Mouse (Mus musculus): ENCODE results near the gene Kctd17. TPM values are rescaled to one million over a fixed set of nuclear protein-coding genes. Genes with fewer than 3 reads are reported as not detected.

Gene Kctd17
- polyA plus RNA-seq, 2 experiments: 3.0 to 7.1 TPM

DNA sequence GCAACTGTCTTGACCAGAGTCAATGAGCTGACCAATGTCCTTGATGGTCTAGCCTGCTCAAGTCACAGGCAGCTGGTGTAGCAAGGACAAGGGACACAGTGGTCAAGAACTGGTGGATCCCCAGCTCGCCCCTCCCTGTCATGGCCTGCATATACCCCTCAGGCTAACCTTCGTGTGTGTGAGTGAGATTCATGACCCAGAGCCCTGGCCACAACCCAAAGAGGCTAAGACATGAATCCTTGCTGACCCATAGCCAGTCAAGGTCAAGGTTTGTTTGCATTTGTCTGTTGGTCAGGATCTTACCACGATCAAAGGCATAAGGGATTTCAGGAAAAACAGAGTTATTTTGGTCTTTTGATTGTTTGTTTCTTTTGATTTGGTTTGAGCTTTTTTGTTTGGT, 54.2 kb downstream of the Kctd17 start:
- WGBS (ENCODE audit: insufficient replicate concordance): 41% methylated on average over 3 of the region's 3 CpGs
- Histone ChIP-seq H3K4me3 (ENCODE audit: insufficient read depth in 1 of 2, low read depth in 2 of 2, low read length in 2 of 2) (no peak overlapping the region), H3K27me3 (ENCODE audit: control insufficient read depth, insufficient read depth, low read length) (no peaks in the 10 kb centered on the region), H3K4me1 (replicated peaks; ENCODE audit: control insufficient read depth in 2 of 2, insufficient read depth in 2 of 2, low read length in 1 of 2) (0 out of 4 replicates have a peak, but pooled peaks cover 0 to 2% of the 10 kb centered on the region in 2 experiments), H3K9ac (replicated peaks) (no peak overlapping the region), H3K9me3 (ENCODE audit: control insufficient read depth, low read length) (no peaks in the 10 kb centered on the region), H3K36me3 (replicated peaks; ENCODE audit: control insufficient read depth, insufficient read depth, low read depth) (no peaks in the 10 kb centered on the region), H3K27ac (no peak overlapping the region), H3K4me2 (ENCODE audit: low read depth) (no peak overlapping the region)
- DNase-seq (ENCODE audit: low read depth in 3 of 3, low spot score in 3 of 3) (no peak), ATAC-seq (ENCODE audit: insufficient read depth) (no peak)
- TF ChIP-seq EP300 (IDR thresholded peaks at IDR 0.05; ENCODE audit: low read depth) (no peak), CTCF (IDR thresholded peaks at IDR 0.05; ENCODE audit: low read depth) (no peak)

DNA sequence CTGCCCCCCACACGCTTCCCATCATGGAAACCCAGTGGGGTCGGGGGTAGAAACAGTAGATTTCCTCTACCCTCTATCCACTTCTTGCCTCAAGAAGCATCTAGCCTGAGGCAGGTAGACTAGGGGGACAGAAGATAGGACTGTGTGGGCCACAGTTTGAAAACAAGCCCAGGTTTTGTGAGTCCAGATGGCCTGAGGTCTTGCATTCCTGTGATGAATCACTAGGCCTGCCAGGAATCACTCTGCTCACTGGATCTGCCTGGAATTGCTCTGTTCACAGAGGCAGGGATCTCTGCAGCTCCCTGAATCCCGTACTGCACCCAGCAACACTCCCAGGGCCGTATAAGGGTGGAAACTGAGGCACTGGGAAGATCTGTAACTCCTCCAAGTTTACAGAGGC, 54.9 kb downstream of the Kctd17 start:
- H3K4me3 ChIP-seq (ENCODE audit: insufficient read depth in 1 of 2, low read depth in 2 of 2, low read length in 2 of 2): no peak overlapping the region
- no peak overlapping the region for H3K4me2 ChIP-seq (ENCODE audit: low read depth)
- H3K36me3 ChIP-seq (replicated peaks; ENCODE audit: control insufficient read depth, insufficient read depth, low read depth): no peaks in the 10 kb centered on the region
- 47% methylated on average over 4 of the region's 4 CpGs for WGBS (ENCODE audit: insufficient replicate concordance)
- H3K4me1 ChIP-seq (replicated peaks; ENCODE audit: control insufficient read depth in 2 of 2, insufficient read depth in 2 of 2, low read length in 1 of 2): 0 out of 4 replicates have a peak, but pooled peaks cover 0 to 2% of the 10 kb centered on the region in 2 experiments
- no peak for DNase-seq (ENCODE audit: low read depth in 3 of 3, low spot score in 3 of 3)
- H3K9me3 ChIP-seq (ENCODE audit: control insufficient read depth, low read length): no peaks in the 10 kb centered on the region
- ATAC-seq (ENCODE audit: insufficient read depth): no peak
- no peak for TF ChIP-seq EP300 (IDR thresholded peaks at IDR 0.05; ENCODE audit: low read depth)
- no peak for TF ChIP-seq CTCF (IDR thresholded peaks at IDR 0.05; ENCODE audit: low read depth)
- no peak overlapping the region for H3K27ac ChIP-seq
- no peaks in the 10 kb centered on the region for H3K27me3 ChIP-seq (ENCODE audit: control insufficient read depth, insufficient read depth, low read length)
- H3K9ac ChIP-seq (replicated peaks): no peak overlapping the region

DNA sequence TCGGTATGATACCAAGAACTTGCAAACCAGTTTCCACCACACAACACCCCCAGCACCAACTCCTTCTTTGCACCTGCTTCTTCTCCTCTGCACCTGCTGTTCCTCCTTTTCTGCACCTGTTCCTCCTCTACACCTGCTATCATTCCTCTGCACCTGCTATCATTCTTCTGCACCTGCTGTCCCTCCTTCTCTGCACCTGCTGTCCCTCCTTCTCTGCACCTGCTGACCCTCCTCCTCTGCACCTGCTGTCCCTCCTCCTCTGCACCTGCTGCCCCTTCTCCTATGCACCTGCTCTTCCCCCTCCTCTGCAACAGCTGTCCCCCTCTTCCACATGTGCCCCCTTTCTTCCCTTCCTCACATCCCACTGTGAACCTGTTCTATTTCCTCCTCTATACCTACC, 58.2 kb downstream of the Kctd17 start:
- no peaks in the 10 kb centered on the region for H3K36me3 ChIP-seq (replicated peaks; ENCODE audit: control insufficient read depth, insufficient read depth, low read depth)
- H3K9ac ChIP-seq (replicated peaks): no peak overlapping the region
- WGBS (ENCODE audit: insufficient replicate concordance): 69% methylated on average over 1 of the region's 1 CpGs
- no peak for ATAC-seq (ENCODE audit: insufficient read depth)
- H3K27me3 ChIP-seq (ENCODE audit: control insufficient read depth, insufficient read depth, low read length): no peaks in the 10 kb centered on the region
- H3K4me3 ChIP-seq (ENCODE audit: insufficient read depth in 1 of 2, low read depth in 2 of 2, low read length in 2 of 2): no peak overlapping the region
- no peaks in the 10 kb centered on the region for H3K9me3 ChIP-seq (ENCODE audit: control insufficient read depth, low read length)
- H3K4me1 ChIP-seq (replicated peaks; ENCODE audit: control insufficient read depth in 2 of 2, insufficient read depth in 2 of 2, low read length in 1 of 2): 0 out of 4 replicates have a peak, but pooled peaks cover 0 to 2% of the 10 kb centered on the region in 2 experiments
- H3K27ac ChIP-seq: no peak overlapping the region
- no peak for DNase-seq (ENCODE audit: low read depth in 3 of 3, low spot score in 3 of 3)
- no peak for TF ChIP-seq EP300 (IDR thresholded peaks at IDR 0.05; ENCODE audit: low read depth)
- no peak for TF ChIP-seq CTCF (IDR thresholded peaks at IDR 0.05; ENCODE audit: low read depth)
- no peak overlapping the region for H3K4me2 ChIP-seq (ENCODE audit: low read depth)

DNA sequence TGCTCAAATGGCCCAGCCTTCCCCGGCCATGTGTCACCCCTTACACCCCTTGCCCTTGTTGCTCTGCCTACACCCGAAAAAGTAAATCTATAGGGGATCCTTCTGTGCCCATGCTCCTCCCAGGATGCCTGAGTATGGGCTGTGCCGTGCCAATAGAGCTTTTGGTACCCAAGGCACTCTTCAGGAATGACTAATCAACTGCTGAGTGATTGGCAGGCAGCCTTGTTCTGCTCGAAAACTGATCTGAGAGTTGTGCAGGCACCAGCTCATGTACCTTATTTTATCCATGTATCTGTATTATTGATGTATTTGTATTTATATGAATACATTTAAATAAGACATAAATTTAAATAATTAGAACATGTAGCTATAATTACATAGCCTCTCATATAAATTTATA, 58.7 kb downstream of the Kctd17 start:
- DNase-seq (ENCODE audit: low read depth in 3 of 3, low spot score in 3 of 3) (no peak), ATAC-seq (ENCODE audit: insufficient read depth) (no peak)
- H3K36me3 ChIP-seq (replicated peaks; ENCODE audit: control insufficient read depth, insufficient read depth, low read depth): no peaks in the 10 kb centered on the region
- no peaks in the 10 kb centered on the region for H3K27me3 ChIP-seq (ENCODE audit: control insufficient read depth, insufficient read depth, low read length)
- no peak overlapping the region for H3K27ac ChIP-seq
- no peak overlapping the region for H3K9ac ChIP-seq (replicated peaks)
- H3K4me1 ChIP-seq (replicated peaks; ENCODE audit: control insufficient read depth in 2 of 2, insufficient read depth in 2 of 2, low read length in 1 of 2): 0 out of 4 replicates have a peak, but pooled peaks cover 0 to 2% of the 10 kb centered on the region in 2 experiments
- no peak overlapping the region for H3K4me3 ChIP-seq (ENCODE audit: insufficient read depth in 1 of 2, low read depth in 2 of 2, low read length in 2 of 2)
- 36% methylated on average over 4 of the region's 4 CpGs for WGBS (ENCODE audit: insufficient replicate concordance)
- TF ChIP-seq CTCF (IDR thresholded peaks at IDR 0.05; ENCODE audit: low read depth): no peak
- TF ChIP-seq EP300 (IDR thresholded peaks at IDR 0.05; ENCODE audit: low read depth): no peak
- H3K9me3 ChIP-seq (ENCODE audit: control insufficient read depth, low read length): no peaks in the 10 kb centered on the region
- H3K4me2 ChIP-seq (ENCODE audit: low read depth): no peak overlapping the region

Other genes with a start within 250 kb of the Kctd17 start
- gene Pvalb, start 222.2 kb upstream of the Kctd17 start, polyA plus RNA-seq (2012; rRNA removed): not detected in 2 replicates
- not detected in 2 replicates for gene Pvalb, start 222.2 kb upstream of the Kctd17 start, polyA plus RNA-seq (2014; fragmentation: Nextera tagmentation; extraction: Ambion mirVana)
- 23.8 and 32.0 TPM in 2 replicates for gene Ncf4, start 183.8 kb upstream of the Kctd17 start, polyA plus RNA-seq (2012; rRNA removed)
- gene Ncf4, start 183.8 kb upstream of the Kctd17 start, polyA plus RNA-seq (2014; fragmentation: Nextera tagmentation; extraction: Ambion mirVana): 32.9 and 38.8 TPM in 2 replicates
- 1.6 and 1.9 TPM in 2 replicates for gene Csf2rb2, start 122.8 kb upstream of the Kctd17 start, polyA plus RNA-seq (2012; rRNA removed)
- 1.1 and 1.2 TPM in 2 replicates for gene Csf2rb2, start 122.8 kb upstream of the Kctd17 start, polyA plus RNA-seq (2014; fragmentation: Nextera tagmentation; extraction: Ambion mirVana)
- 4.3 and 4.5 TPM in 2 replicates for gene Csf2rb, start 102.8 kb upstream of the Kctd17 start, polyA plus RNA-seq (2012; rRNA removed)
- 5.0 and 5.9 TPM in 2 replicates for gene Csf2rb, start 102.8 kb upstream of the Kctd17 start, polyA plus RNA-seq (2014; fragmentation: Nextera tagmentation; extraction: Ambion mirVana)
- 0.08 TPM in 1 of 2 replicates, not detected in the other for gene Tex33, start 32.7 kb upstream of the Kctd17 start, polyA plus RNA-seq (2012; rRNA removed)
- gene Tex33, start 32.7 kb upstream of the Kctd17 start, polyA plus RNA-seq (2014; fragmentation: Nextera tagmentation; extraction: Ambion mirVana): not detected in 2 replicates
- 90.5 and 90.6 TPM in 2 replicates for gene Tst, start 22.7 kb upstream of the Kctd17 start, polyA plus RNA-seq (2012; rRNA removed)
- 168 and 179 TPM in 2 replicates for gene Tst, start 22.7 kb upstream of the Kctd17 start, polyA plus RNA-seq (2014; fragmentation: Nextera tagmentation; extraction: Ambion mirVana)
- 90.7 and 101 TPM in 2 replicates for gene Mpst, start 22.1 kb upstream of the Kctd17 start, polyA plus RNA-seq (2012; rRNA removed)
- gene Mpst, start 22.1 kb upstream of the Kctd17 start, polyA plus RNA-seq (2014; fragmentation: Nextera tagmentation; extraction: Ambion mirVana): 6.0 and 6.8 TPM in 2 replicates
- 11.9 and 14.4 TPM in 2 replicates for gene Tmprss6, start 40.1 kb downstream of the Kctd17 start, polyA plus RNA-seq (2012; rRNA removed)
- 9.8 and 10.7 TPM in 2 replicates for gene Tmprss6, start 40.1 kb downstream of the Kctd17 start, polyA plus RNA-seq (2014; fragmentation: Nextera tagmentation; extraction: Ambion mirVana)
- 0.26 and 0.29 TPM in 2 replicates for gene Il2rb, start 66.7 kb downstream of the Kctd17 start, polyA plus RNA-seq (2012; rRNA removed)
- gene Il2rb, start 66.7 kb downstream of the Kctd17 start, polyA plus RNA-seq (2014; fragmentation: Nextera tagmentation; extraction: Ambion mirVana): 0.37 and 0.52 TPM in 2 replicates
- gene C1qtnf6, start 102.9 kb downstream of the Kctd17 start, polyA plus RNA-seq (2012; rRNA removed): 4.1 and 4.6 TPM in 2 replicates
- 4.7 and 5.0 TPM in 2 replicates for gene C1qtnf6, start 102.9 kb downstream of the Kctd17 start, polyA plus RNA-seq (2014; fragmentation: Nextera tagmentation; extraction: Ambion mirVana)
- gene Sstr3, start 116.1 kb downstream of the Kctd17 start, polyA plus RNA-seq (2012; rRNA removed): 0.01 and 0.02 TPM in 2 replicates
- 0.03 TPM in 1 of 2 replicates, not detected in the other for gene Sstr3, start 116.1 kb downstream of the Kctd17 start, polyA plus RNA-seq (2014; fragmentation: Nextera tagmentation; extraction: Ambion mirVana)
- 57.5 and 69.6 TPM in 2 replicates for gene Rac2, start 144.2 kb downstream of the Kctd17 start, polyA plus RNA-seq (2012; rRNA removed)
- 108 and 117 TPM in 2 replicates for gene Rac2, start 144.2 kb downstream of the Kctd17 start, polyA plus RNA-seq (2014; fragmentation: Nextera tagmentation; extraction: Ambion mirVana)
- 6.4 and 7.6 TPM in 2 replicates for gene Cyth4, start 168.5 kb downstream of the Kctd17 start, polyA plus RNA-seq (2012; rRNA removed)
- 4.3 and 4.9 TPM in 2 replicates for gene Cyth4, start 168.5 kb downstream of the Kctd17 start, polyA plus RNA-seq (2014; fragmentation: Nextera tagmentation; extraction: Ambion mirVana)